Mouse (Mus musculus): ENCODE measurements around the gene Htr7. TPM values are rescaled to one million over a fixed set of nuclear protein-coding genes. Genes with fewer than 3 reads are reported as not detected.

The Htr7 gene
- polyA plus RNA-seq, 1 experiment from 2014 or later: not detected

GRCm38 (mm10) chr19:36046046-36046445 lies 11.3 kb downstream of the Htr7 start:
- no peak for ATAC-seq (ENCODE audit: insufficient read depth)
- H3K4me1 ChIP-seq (replicated peaks): no peaks in the 10 kb centered on the region
- no peak overlapping the region for H3K27ac ChIP-seq (replicated peaks)
- 68% methylated on average over 7 of the region's 7 CpGs for WGBS (ENCODE audit: insufficient replicate concordance)
- H3K27me3 ChIP-seq: no peaks in the 10 kb centered on the region
- no peak overlapping the region for H3K4me2 ChIP-seq
- no peaks in the 10 kb centered on the region for H3K36me3 ChIP-seq (replicated peaks)
- no peaks in the 10 kb centered on the region for H3K9me3 ChIP-seq (replicated peaks)
- no peak overlapping the region for H3K4me3 ChIP-seq (replicated peaks)
- no peak overlapping the region for H3K9ac ChIP-seq

GRCm38 (mm10) chr19:36014836-36015235 lies 42.5 kb downstream of the Htr7 start:
- Histone ChIP-seq H3K4me3 (replicated peaks) (no peak overlapping the region), H3K36me3 (replicated peaks) (no peaks in the 10 kb centered on the region), H3K4me2 (no peak overlapping the region), H3K4me1 (replicated peaks) (no peaks in the 10 kb centered on the region), H3K27me3 (no peaks in the 10 kb centered on the region), H3K27ac (replicated peaks) (no peak overlapping the region), H3K9me3 (replicated peaks) (no peaks in the 10 kb centered on the region), H3K9ac (no peak overlapping the region)
- 20% methylated on average over 3 of the region's 3 CpGs for WGBS (ENCODE audit: insufficient replicate concordance)
- no peak for ATAC-seq (ENCODE audit: insufficient read depth)

GRCm38 (mm10) chr19:36006277-36006676 lies 51.0 kb downstream of the Htr7 start:
- Histone ChIP-seq H3K27me3 (no peaks in the 10 kb centered on the region), H3K27ac (replicated peaks) (no peak overlapping the region), H3K4me2 (no peak overlapping the region), H3K9ac (no peak overlapping the region), H3K36me3 (replicated peaks) (no peaks in the 10 kb centered on the region), H3K9me3 (replicated peaks) (no peaks in the 10 kb centered on the region), H3K4me3 (replicated peaks) (no peak overlapping the region), H3K4me1 (replicated peaks) (no peaks in the 10 kb centered on the region)
- 9% methylated on average over 6 of the region's 6 CpGs for WGBS (ENCODE audit: insufficient replicate concordance)
- ATAC-seq (ENCODE audit: insufficient read depth): no peak

- no peak overlapping the region for H3K4me3 ChIP-seq (replicated peaks)
- H3K4me1 ChIP-seq (replicated peaks): no peaks in the 10 kb centered on the region
- no peaks in the 10 kb centered on the region for H3K9me3 ChIP-seq (replicated peaks)
- ATAC-seq (ENCODE audit: insufficient read depth): no peak
- H3K27ac ChIP-seq (replicated peaks): no peak overlapping the region
- 55% methylated on average over 2 of the region's 2 CpGs for WGBS (ENCODE audit: insufficient replicate concordance)
- H3K36me3 ChIP-seq (replicated peaks): no peaks in the 10 kb centered on the region
- no peaks in the 10 kb centered on the region for H3K27me3 ChIP-seq
- H3K4me2 ChIP-seq: no peak overlapping the region
- no peak overlapping the region for H3K9ac ChIP-seq
Measured at GRCm38 (mm10) chr19:36004961-36005360, 52.3 kb downstream of the Htr7 start.

- 60% methylated on average over 17 of the region's 17 CpGs for WGBS (ENCODE audit: insufficient replicate concordance)
- Histone ChIP-seq H3K36me3 (replicated peaks) (no peaks in the 10 kb centered on the region), H3K4me1 (replicated peaks) (no peaks in the 10 kb centered on the region), H3K27ac (replicated peaks) (no peak overlapping the region), H3K27me3 (no peaks in the 10 kb centered on the region), H3K9ac (no peak overlapping the region), H3K9me3 (replicated peaks) (no peaks in the 10 kb centered on the region), H3K4me3 (replicated peaks) (no peak overlapping the region), H3K4me2 (no peak overlapping the region)
- no peak for ATAC-seq (ENCODE audit: insufficient read depth)
Measured at GRCm38 (mm10) chr19:36002476-36003445, 54.5 kb downstream of the Htr7 start.

- no peaks in the 10 kb centered on the region for H3K4me1 ChIP-seq (replicated peaks)
- no peak overlapping the region for H3K27ac ChIP-seq (replicated peaks)
- H3K27me3 ChIP-seq: no peaks in the 10 kb centered on the region
- H3K36me3 ChIP-seq (replicated peaks): no peaks in the 10 kb centered on the region
- no peak overlapping the region for H3K4me2 ChIP-seq
- H3K9ac ChIP-seq: no peak overlapping the region
- no peak overlapping the region for H3K4me3 ChIP-seq (replicated peaks)
- no peak for ATAC-seq (ENCODE audit: insufficient read depth)
- WGBS (ENCODE audit: insufficient replicate concordance): 35% methylated on average over 1 of the region's 1 CpGs
- H3K9me3 ChIP-seq (replicated peaks): no peaks in the 10 kb centered on the region
Measured at GRCm38 (mm10) chr19:36001512-36001911, 55.8 kb downstream of the Htr7 start.

GRCm38 (mm10) chr19:36000955-36001354 lies 56.4 kb downstream of the Htr7 start:
- H3K4me1 ChIP-seq (replicated peaks): no peaks in the 10 kb centered on the region
- H3K4me2 ChIP-seq: no peak overlapping the region

GRCm38 (mm10) chr19:35997384-35997783 lies 59.9 kb downstream of the Htr7 start:
- H3K4me1 ChIP-seq (replicated peaks): no peaks in the 10 kb centered on the region
- H3K27me3 ChIP-seq: no peaks in the 10 kb centered on the region
- no peaks in the 10 kb centered on the region for H3K36me3 ChIP-seq (replicated peaks)
- no peak overlapping the region for H3K27ac ChIP-seq (replicated peaks)
- ATAC-seq (ENCODE audit: insufficient read depth): no peak
- no peak overlapping the region for H3K4me3 ChIP-seq (replicated peaks)
- no peak overlapping the region for H3K4me2 ChIP-seq
- H3K9ac ChIP-seq: no peak overlapping the region
- WGBS (ENCODE audit: insufficient replicate concordance): 34% methylated on average over 3 of the region's 3 CpGs
- H3K9me3 ChIP-seq (replicated peaks): no peaks in the 10 kb centered on the region

More at GRCm38 (mm10) chr19:36000955-36001354, 56.4 kb downstream of the Htr7 start:
- H3K9me3 ChIP-seq (replicated peaks): no peaks in the 10 kb centered on the region
- no peaks in the 10 kb centered on the region for H3K36me3 ChIP-seq (replicated peaks)
- no peak for ATAC-seq (ENCODE audit: insufficient read depth)
- WGBS (ENCODE audit: insufficient replicate concordance): 74% methylated on average over 6 of the region's 6 CpGs
- H3K4me3 ChIP-seq (replicated peaks): no peak overlapping the region
- H3K9ac ChIP-seq: no peak overlapping the region
- no peaks in the 10 kb centered on the region for H3K27me3 ChIP-seq
- no peak overlapping the region for H3K27ac ChIP-seq (replicated peaks)

- Histone ChIP-seq H3K27ac (replicated peaks) (no peak overlapping the region), H3K27me3 (no peaks in the 10 kb centered on the region), H3K4me3 (replicated peaks) (no peak overlapping the region), H3K4me1 (replicated peaks) (no peaks in the 10 kb centered on the region), H3K9ac (no peak overlapping the region), H3K9me3 (replicated peaks) (no peaks in the 10 kb centered on the region), H3K36me3 (replicated peaks) (no peaks in the 10 kb centered on the region), H3K4me2 (no peak overlapping the region)
- no peak for ATAC-seq (ENCODE audit: insufficient read depth)
- WGBS (ENCODE audit: insufficient replicate concordance): 37% methylated on average over 1 of the region's 1 CpGs
Measured at GRCm38 (mm10) chr19:35987461-35987860, 69.8 kb downstream of the Htr7 start.

- no peak overlapping the region for H3K4me2 ChIP-seq
- no peak for ATAC-seq (ENCODE audit: insufficient read depth)
- H3K9me3 ChIP-seq (replicated peaks): no peaks in the 10 kb centered on the region
- no peak overlapping the region for H3K27ac ChIP-seq (replicated peaks)
- no peak overlapping the region for H3K9ac ChIP-seq
- H3K4me1 ChIP-seq (replicated peaks): no peaks in the 10 kb centered on the region
- H3K27me3 ChIP-seq: no peaks in the 10 kb centered on the region
- H3K4me3 ChIP-seq (replicated peaks): no peak overlapping the region
- H3K36me3 ChIP-seq (replicated peaks): no peaks in the 10 kb centered on the region
Measured at GRCm38 (mm10) chr19:35974681-35975080, 82.6 kb downstream of the Htr7 start.

GRCm38 (mm10) chr19:35957656-35958055 lies 99.7 kb downstream of the Htr7 start:
- Histone ChIP-seq H3K4me2 (no peak overlapping the region), H3K36me3 (replicated peaks) (no peaks in the 10 kb centered on the region), H3K27ac (replicated peaks) (no peak overlapping the region), H3K4me3 (replicated peaks) (no peak overlapping the region), H3K27me3 (no peaks in the 10 kb centered on the region), H3K9ac (no peak overlapping the region), H3K9me3 (replicated peaks) (no peaks in the 10 kb centered on the region), H3K4me1 (replicated peaks) (no peaks in the 10 kb centered on the region)
- WGBS (ENCODE audit: insufficient replicate concordance): 52% methylated on average over 5 of the region's 5 CpGs
- ATAC-seq (ENCODE audit: insufficient read depth): no peak

- 76% methylated on average over 13 of the region's 13 CpGs for WGBS (ENCODE audit: insufficient replicate concordance)
- H3K4me1 ChIP-seq (replicated peaks): no peaks in the 10 kb centered on the region
- no peaks in the 10 kb centered on the region for H3K36me3 ChIP-seq (replicated peaks)
- no peaks in the 10 kb centered on the region for H3K27me3 ChIP-seq
- H3K4me2 ChIP-seq: no peak overlapping the region
- no peaks in the 10 kb centered on the region for H3K9me3 ChIP-seq (replicated peaks)
- no peak overlapping the region for H3K4me3 ChIP-seq (replicated peaks)
- H3K27ac ChIP-seq (replicated peaks): no peak overlapping the region
- no peak overlapping the region for H3K9ac ChIP-seq
- no peak for ATAC-seq (ENCODE audit: insufficient read depth)
Measured at GRCm38 (mm10) chr19:35955698-35956097, 101.6 kb downstream of the Htr7 start.

Measured in liver, embryonic 15.5 days (tissue).